Mouse (Mus musculus): ENCODE data around the gene Hist1h4h.

The Hist1h4h gene

GRCm38 (mm10) chr13:23575864-23576313 lies 45.0 kb downstream of the Hist1h4h start:
- peak; percentile 11 for DNase-seq (ENCODE audit: low read depth, low spot score)

- DNase-seq (ENCODE audit: low read depth, low spot score) = peak; percentile 57
Measured at GRCm38 (mm10) chr13:23576351-23576881, 45.6 kb downstream of the Hist1h4h start.

GRCm38 (mm10) chr13:23576906-23577639 lies 46.2 kb downstream of the Hist1h4h start:
- peak; percentile 12 for DNase-seq (ENCODE audit: low read depth, low spot score)

GRCm38 (mm10) chr13:23577835-23578234 lies 47.0 kb downstream of the Hist1h4h start:
- DNase-seq (ENCODE audit: low read depth, low spot score) = no peak

Data from forelimb bud, embryonic 11.5 days (tissue).